Mouse (Mus musculus) MEL (cell line): ENCODE data around the gene Tmem201.

Experiments used
- CTCF ChIP-seq, 3 experiments: IDR thresholded peaks in 2 of 3; conservative IDR thresholded peaks in 1 of 3; 2 replicates each; pipeline ENCODE4 v1.5.1; 2011 to 2012; ENCODE audit warnings: low read length in 3 of 3, low read depth in 2 of 3, mild to moderate bottlenecking in 2 of 3, improper control_type of control experiment in 1 of 3, inconsistent platforms in 1 of 3, mixed read lengths in 1 of 3, moderate library complexity in 1 of 3; ENCODE audit not compliant: control insufficient read depth in 1 of 3, insufficient read depth in 1 of 3, poor library complexity in 1 of 3, severe bottlenecking in 1 of 3
- GABPA ChIP-seq: IDR thresholded peaks from 2 replicates; pipeline ENCODE4 v1.6.1; 2012; ENCODE audit warnings: low read depth, mild to moderate bottlenecking, inconsistent platforms, low read length, improper control_type of control experiment, moderate library complexity
- MAFK ChIP-seq: IDR thresholded peaks from 2 replicates; pipeline ENCODE4 v1.6.1; 2011; ENCODE audit warnings: low read depth, mild to moderate bottlenecking, low read length, improper control_type of control experiment, borderline replicate concordance
- MEF2A ChIP-seq: IDR thresholded peaks from 2 replicates; pipeline ENCODE4 v1.6.1; 2014; ENCODE audit warnings: low read depth, mild to moderate bottlenecking, inconsistent platforms, low read length, improper control_type of control experiment; ENCODE audit not compliant: poor library complexity, insufficient replicate concordance, severe bottlenecking; ENCODE audit errors: extremely low read depth
- NELFE ChIP-seq: IDR thresholded peaks from 2 replicates; pipeline ENCODE4 v1.6.1; 2011; ENCODE audit warnings: low read depth, low read length, improper control_type of control experiment
- POLR2A ChIP-seq, 2 experiments: IDR thresholded peaks; 2 replicates each; pipeline ENCODE4 v1.6.1; 2011 to 2012; ENCODE audit warnings: low read length in 2 of 2, mild to moderate bottlenecking in 2 of 2, control low read depth in 1 of 2, improper control_type of control experiment in 1 of 2, low read depth in 1 of 2, moderate library complexity in 1 of 2; ENCODE audit not compliant: control insufficient read depth in 1 of 2, insufficient read depth in 1 of 2, poor library complexity in 1 of 2
- UBTF ChIP-seq: IDR thresholded peaks from 2 replicates; pipeline ENCODE4 v1.6.1; 2012; ENCODE audit warnings: low read depth, mild to moderate bottlenecking, inconsistent platforms, low read length, improper control_type of control experiment, moderate library complexity, borderline replicate concordance; ENCODE audit not compliant: insufficient read depth
- USF1 ChIP-seq: IDR thresholded peaks from 2 replicates; pipeline ENCODE4 v1.6.1; 2014; ENCODE audit warnings: low read depth, mild to moderate bottlenecking, inconsistent platforms, low read length, improper control_type of control experiment, moderate library complexity

DNA sequence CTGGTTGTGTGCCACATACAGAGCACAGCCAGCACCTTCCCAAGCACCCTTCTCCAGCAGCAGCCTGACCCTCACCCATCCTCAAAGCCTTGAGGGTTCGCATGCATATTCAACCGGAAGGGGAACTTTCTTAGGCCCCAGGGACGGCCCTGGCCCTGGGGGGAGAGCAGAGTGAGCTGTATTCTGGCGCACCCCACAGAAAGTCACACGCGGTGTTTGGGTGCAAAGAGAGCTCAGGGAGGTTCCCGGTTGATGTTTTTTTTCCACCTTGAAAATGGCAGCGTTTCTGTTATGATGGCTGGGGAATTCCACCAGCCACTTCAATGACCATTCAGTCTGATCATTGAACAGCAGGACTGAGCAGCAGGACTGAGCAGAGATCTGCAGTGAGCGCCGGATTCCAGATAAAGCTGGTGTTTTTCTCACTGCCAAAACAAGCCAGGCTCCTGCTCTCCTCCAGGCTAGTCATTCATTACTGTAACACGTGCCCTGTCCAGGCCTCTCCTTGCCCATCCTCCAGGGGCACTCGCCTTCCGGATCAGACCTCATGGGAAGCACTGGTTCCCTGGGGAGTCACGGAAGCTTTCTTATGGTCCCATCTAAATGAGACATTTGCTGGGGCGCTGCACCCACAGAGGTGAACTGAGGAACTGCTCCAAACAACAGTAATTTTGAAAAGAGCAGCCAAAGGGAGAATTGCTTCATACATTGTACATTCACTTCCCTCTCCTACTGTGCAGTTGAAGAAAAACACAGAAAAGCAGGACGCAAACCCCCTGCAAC, 41.5 kb downstream of the Tmem201 start:
- TF ChIP-seq UBTF (no peak), POLR2A (IDR thresholded peaks at IDR 0.05; ENCODE audit: control insufficient read depth in 1 of 2, insufficient read depth in 1 of 2, low read depth in 1 of 2, low read length in 2 of 2, poor library complexity in 1 of 2) (no peak), MEF2A (no peak), NELFE (no peak), CTCF (IDR thresholded peaks at IDR 0.05 in 2 of 3, conservative IDR thresholded peaks at IDR 0.05 in 1 of 3; ENCODE audit: control insufficient read depth in 1 of 3, insufficient read depth in 1 of 3, low read depth in 2 of 3, low read length in 3 of 3, poor library complexity in 1 of 3, severe bottlenecking in 1 of 3) (no peak; a peak in 1 of 6 replicates), GABPA (no peak), USF1 (no peak), MAFK (no peak)
